Mouse (Mus musculus): Measurements from ENCODE around the gene Zmynd11. TPM values are rescaled to one million over a fixed set of nuclear protein-coding genes. Genes with fewer than 3 reads are reported as not detected.

Gene Zmynd11
- total RNA-seq, 4 experiments from 2014 or later = 244 to 284 (median 283) TPM

DNA sequence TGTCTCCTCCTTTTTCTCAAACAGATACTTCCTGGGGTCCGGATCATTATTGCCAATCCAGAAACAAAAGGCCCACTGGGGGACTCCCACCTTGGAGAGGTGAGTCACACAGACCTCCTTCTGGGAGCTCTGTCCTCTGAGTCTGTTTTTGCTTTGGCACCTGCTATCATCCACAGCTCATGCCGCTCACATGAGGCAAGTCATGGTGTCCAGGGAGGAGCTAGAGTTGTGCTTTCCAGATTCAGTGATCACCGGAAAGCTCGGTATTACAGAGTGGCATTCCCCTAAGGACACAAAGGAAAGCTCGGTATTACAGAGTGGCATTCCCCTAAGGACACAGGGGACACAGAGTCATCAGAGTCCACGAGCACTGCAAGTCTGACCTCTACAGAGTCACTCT, 108.5 kb downstream of the Zmynd11 start:
- DNase-seq (ENCODE audit: low spot score in 2 of 2) = no peak

DNA sequence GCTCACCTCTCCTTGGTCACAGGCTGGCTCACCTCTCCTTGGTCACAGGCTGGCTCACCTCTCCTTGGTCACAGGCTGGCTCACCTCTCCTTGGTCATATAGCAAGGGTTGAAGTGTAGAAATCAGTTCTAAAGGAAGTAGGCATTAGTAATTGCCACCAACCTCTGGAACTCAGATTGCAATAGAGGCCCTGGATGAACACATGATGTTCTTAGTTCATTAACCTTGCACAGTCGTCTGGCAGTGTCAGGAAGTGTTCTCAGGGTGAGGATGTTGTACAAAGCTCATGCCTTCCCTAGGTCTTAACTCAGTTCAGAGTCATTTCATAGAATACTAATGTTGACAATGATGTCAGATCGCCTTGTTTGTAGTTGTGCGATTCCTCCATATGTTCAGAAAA, 112.1 kb downstream of the Zmynd11 start:
- DNase-seq (ENCODE audit: low spot score in 2 of 2) = no peak

GRCm38 (mm10) chr13:9650580-9650979, 114.5 kb downstream of the Zmynd11 start:
- no peak for DNase-seq (ENCODE audit: low spot score in 2 of 2)

DNA sequence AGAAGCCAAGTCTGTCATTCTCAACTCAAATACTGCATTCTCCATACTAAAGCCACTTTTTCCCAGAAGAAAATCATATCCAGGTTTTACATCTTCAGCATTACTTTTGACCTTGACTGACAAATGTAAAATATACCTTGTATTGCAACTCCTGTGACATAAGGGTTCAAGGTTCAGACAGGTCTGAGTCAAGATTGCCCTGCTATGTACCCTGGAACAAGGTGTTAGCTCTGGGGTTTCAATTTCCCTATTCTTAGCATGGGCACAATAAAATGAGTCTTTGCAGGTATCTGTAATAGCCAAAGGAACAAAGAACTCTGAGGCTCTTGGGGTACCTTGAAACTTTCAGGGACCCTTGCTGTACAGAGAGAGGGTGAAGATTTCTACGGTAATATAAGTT, 115.2 kb downstream of the Zmynd11 start:
- no peak for DNase-seq (ENCODE audit: low spot score in 2 of 2)

GRCm38 (mm10) chr13:9648716-9649115, 116.4 kb downstream of the Zmynd11 start:
- no peak for DNase-seq (ENCODE audit: low spot score in 2 of 2)

DNA sequence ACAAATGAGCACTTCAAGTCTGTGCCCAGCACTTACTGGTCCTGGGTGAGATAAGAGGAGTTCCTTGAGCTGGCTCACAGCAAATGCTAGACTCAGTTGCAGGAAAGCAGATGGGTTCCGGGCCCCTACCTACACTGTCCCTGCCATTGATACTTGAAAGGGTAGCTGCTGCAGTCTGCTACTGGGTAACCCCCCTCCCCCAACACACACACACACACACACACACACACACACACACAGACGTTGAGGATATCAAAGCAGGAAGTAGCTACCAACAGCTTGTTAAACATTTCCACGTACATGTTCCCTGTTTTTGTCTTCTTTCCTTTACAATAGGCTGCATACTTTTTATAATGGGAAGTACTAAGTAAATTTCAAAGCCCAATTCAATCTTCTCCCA, 127.2 kb downstream of the Zmynd11 start:
- no peak for DNase-seq (ENCODE audit: low spot score in 2 of 2)

GRCm38 (mm10) chr13:9636505-9636904, 128.6 kb downstream of the Zmynd11 start:
- no peak for DNase-seq (ENCODE audit: low spot score in 2 of 2)

DNA sequence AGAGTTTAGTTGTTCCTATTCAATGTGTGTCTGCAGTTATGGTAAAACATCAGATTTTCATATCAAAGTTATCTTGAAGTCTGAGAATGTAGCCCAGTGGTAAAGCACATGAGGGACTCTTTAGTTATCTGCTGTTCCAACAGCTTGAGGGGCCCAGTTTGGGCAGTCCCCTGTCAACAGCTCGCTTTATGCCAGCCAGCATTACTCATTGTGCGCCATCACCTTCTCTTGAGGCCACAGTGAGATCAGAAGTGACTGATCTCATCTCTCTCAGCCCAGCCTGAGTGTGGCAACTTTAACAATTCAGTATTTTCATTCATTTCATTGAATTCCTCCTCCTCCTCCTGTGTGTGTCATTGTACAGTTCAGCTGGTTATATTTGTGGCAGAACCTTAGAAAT, 129.2 kb downstream of the Zmynd11 start:
- no peak for DNase-seq (ENCODE audit: low spot score in 2 of 2)

Measured in layer of hippocampus, adult 8-10 months (tissue).